Mouse (Mus musculus) stomach, postnatal 0 days (tissue): ENCODE results near the gene Pcdh9.

Experiments used
- CTCF ChIP-seq: IDR thresholded peaks from 2 replicates; pipeline ENCODE4 v1.5.1; 2016; ENCODE audit warnings: antibody characterized with exemption, low read depth, mild to moderate bottlenecking, moderate library complexity
- EP300 ChIP-seq: optimal IDR thresholded peaks from 2 replicates; pipeline ENCODE3; 2016; ENCODE audit warnings: antibody characterized with exemption

DNA sequence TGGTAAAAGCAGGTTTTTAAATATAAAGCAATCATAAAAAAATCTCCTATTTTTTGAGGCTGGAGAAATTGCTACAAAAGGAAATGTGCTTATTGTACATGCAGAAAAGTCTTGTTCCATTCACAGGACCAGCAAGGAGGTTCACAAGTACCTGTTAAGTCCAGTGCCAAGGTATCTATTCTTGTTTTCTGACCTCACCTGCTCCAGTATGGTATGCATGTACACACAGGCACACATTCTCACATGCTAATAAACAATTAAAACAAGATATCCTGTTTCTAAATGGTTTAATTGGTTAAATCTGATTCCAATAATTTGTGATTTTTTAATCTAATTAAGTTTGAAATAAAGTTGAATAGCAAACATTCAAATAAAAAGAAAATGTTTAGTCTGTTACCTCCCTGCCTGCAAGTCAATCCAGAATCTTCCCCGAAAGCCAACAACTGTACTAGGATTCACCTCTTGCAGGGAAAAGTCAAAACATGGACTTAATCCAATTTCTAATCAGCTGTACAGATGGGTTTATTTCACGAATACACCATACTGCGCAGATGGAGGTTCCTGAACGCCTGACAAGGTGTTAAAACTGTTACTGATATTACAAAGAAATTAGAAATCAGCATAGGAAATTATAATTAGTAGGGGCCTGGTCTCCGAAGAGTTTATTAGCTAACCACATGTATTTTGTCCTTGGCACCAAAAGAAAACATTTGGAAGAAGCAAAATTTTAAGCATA is 439.4 kb downstream of the Pcdh9 start:
- TF ChIP-seq EP300 (no peak), CTCF (no peak)
